Mouse (Mus musculus) ES-E14 (cell line): ENCODE data around the gene Krt16. TPM values are rescaled to one million over a fixed set of nuclear protein-coding genes. Genes with fewer than 3 reads are reported as not detected.

Experiments used
- DNase-seq: peaks from one replicate; pipeline ENCODE4 v3.0.0-alpha.2; 2013; ENCODE audit warnings: low read depth, low spot score
- H3K27ac ChIP-seq: 2 replicates; pipeline ENCODE4 v1.5.1; 2012; ENCODE audit warnings: low read depth, mild to moderate bottlenecking, low read length, moderate library complexity, mixed read lengths; ENCODE audit not compliant: poor library complexity, insufficient read depth, severe bottlenecking
- H3K36me3 ChIP-seq: 2 replicates; pipeline ENCODE4 v1.6.1; 2012; ENCODE audit warnings: mild to moderate bottlenecking, low read length, moderate library complexity, mixed read lengths; ENCODE audit not compliant: control insufficient read depth, poor library complexity, insufficient read depth, severe bottlenecking
- H3K4me1 ChIP-seq, 2 experiments: fragments of 150-350 bp in 1 of 2; sonication (generic) in 1 of 2; 2 replicates each; pipeline ENCODE4 v1.6.1; 2012; ENCODE audit warnings: low read length in 2 of 2, mild to moderate bottlenecking in 1 of 2, mixed read lengths in 1 of 2; ENCODE audit not compliant: control insufficient read depth in 2 of 2, insufficient read depth in 2 of 2, poor library complexity in 1 of 2
- H3K4me3 ChIP-seq, 2 experiments: fragments of 150-350 bp in 1 of 2; sonication (generic) in 1 of 2; 2 replicates each; pipeline ENCODE4 v1.5.1; 2012; ENCODE audit warnings: low read length in 2 of 2, low read depth in 1 of 2, mild to moderate bottlenecking in 1 of 2, mixed read lengths in 1 of 2; ENCODE audit not compliant: insufficient read depth in 1 of 2, poor library complexity in 1 of 2, severe bottlenecking in 1 of 2
- H3K9ac ChIP-seq: 2 replicates; pipeline ENCODE4 v1.6.1; 2012; ENCODE audit warnings: low read depth, mild to moderate bottlenecking, low read length, mixed read lengths; ENCODE audit not compliant: poor library complexity, insufficient read depth, severe bottlenecking
- H3K9me3 ChIP-seq: fragments of 150-350 bp; sonication (generic); 2 replicates; pipeline ENCODE4 v1.6.1; 2012; ENCODE audit warnings: low read depth, mild to moderate bottlenecking, low read length; ENCODE audit not compliant: control insufficient read depth, insufficient read depth
- CHD2 ChIP-seq: IDR thresholded peaks from 2 replicates; pipeline ENCODE4 v1.6.1; 2014; ENCODE audit warnings: mild to moderate bottlenecking, low read depth, low read length, inconsistent platforms
- HCFC1 ChIP-seq: IDR thresholded peaks from 2 replicates; pipeline ENCODE4 v1.6.1; 2012; ENCODE audit warnings: low read length, inconsistent platforms, borderline replicate concordance; ENCODE audit not compliant: insufficient read depth
- MAFK ChIP-seq: IDR thresholded peaks from 2 replicates; pipeline ENCODE4 v1.6.1; 2014; ENCODE audit warnings: mild to moderate bottlenecking, low read depth, low read length, inconsistent platforms; ENCODE audit not compliant: insufficient read depth
- ZC3H11A ChIP-seq: IDR thresholded peaks from 2 replicates; pipeline ENCODE4 v1.6.1; 2012; ENCODE audit warnings: low read depth, mild to moderate bottlenecking, inconsistent platforms, low read length, borderline replicate concordance
- ZNF384 ChIP-seq: IDR thresholded peaks from 2 replicates; pipeline ENCODE4 v1.6.1; 2012; ENCODE audit warnings: low read depth, low read length, inconsistent platforms
- in situ Hi-C, 2 experiments: fragments of 600-800 bp; cut with MboI; formaldehyde crosslinking; loops; one replicate each; pipeline ENCODE4 v1.15.1; 2025; ENCODE audit warnings: low sequenced_read_pairs in 2 of 2, inconsistent platforms in 1 of 2; ENCODE audit not compliant: unreplicated experiment in 2 of 2
- total RNA-seq: library from RNA; depleted of rRNA; stranded (reverse); fragments of 300-350 nt; gene quantifications from 2 replicates; pipeline ENCODE4 v1.2.3, GENCODE M21; 2012; rRNA removed

The Krt16 gene
- total RNA-seq, 1 experiment = 0.31 TPM

DNA sequence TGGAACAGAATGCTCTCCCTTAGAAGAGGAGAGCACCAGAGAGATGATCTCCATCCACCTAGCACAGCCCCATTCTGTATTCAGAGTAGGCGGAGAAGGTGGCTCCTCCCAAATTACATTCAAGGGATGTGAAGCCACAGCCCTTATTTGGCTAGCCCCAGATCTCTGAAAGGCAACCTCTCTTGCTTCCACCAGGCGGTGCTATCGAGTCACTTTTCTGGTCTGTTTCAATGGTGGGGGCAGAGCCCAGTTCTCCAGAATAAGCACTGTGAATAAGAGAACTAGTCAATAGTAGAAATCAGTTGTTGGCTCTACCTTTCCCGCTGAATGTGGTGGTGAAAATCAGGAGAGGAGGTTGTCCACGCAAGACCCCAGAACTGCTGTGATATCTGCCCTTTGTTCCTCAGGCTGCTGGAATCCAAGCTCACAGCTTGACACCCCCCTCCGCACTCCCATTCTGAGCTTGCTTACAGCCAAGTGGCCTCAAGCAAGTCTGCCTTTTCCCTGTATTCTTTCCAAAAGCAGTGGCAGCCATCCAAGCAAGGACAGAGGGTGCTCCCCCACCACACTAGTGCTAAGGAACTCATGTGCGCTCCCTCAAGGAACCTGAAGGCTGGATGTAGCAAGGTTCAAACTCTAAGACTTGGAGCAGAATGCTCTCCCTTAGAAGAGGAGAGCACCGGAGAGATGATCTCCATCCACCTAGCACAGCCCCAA lies 48.4 kb downstream of the Krt16 start:
- TF ChIP-seq CHD2 = no peak
- peak; percentile 53; the same call in 1 of the 2 replicates for TF ChIP-seq ZC3H11A
- TF ChIP-seq MAFK = no peak
- TF ChIP-seq ZNF384 = no peak
- peak; percentile 80 for DNase-seq
- H3K36me3 ChIP-seq = no peaks in the 10 kb centered on the region
- no peak overlapping the region for H3K4me3 ChIP-seq
- H3K4me1 ChIP-seq = peaks cover 5 to 28% of the 10 kb centered on the region in 2 experiments; a peak in 3 of 4 replicates
- in situ Hi-C loops = loop anchor here in 1 of 2 experiments (10.0 kb wide), 1 partner anchor 95 kb away; no protein-coding TSS in a partner anchor
- no peaks in the 10 kb centered on the region for H3K9me3 ChIP-seq
- no peak overlapping the region for H3K27ac ChIP-seq
- H3K9ac ChIP-seq = no peak overlapping the region

GRCm38 (mm10) chr11:100198666-100199065 lies 50.0 kb downstream of the Krt16 start:
- H3K4me1 ChIP-seq = peaks cover 5 to 28% of the 10 kb centered on the region in 2 experiments; a peak in 3 of 4 replicates
- no peaks in the 10 kb centered on the region for H3K36me3 ChIP-seq
- no peak for TF ChIP-seq ZNF384
- TF ChIP-seq MAFK = peak; percentile 98
- TF ChIP-seq CHD2 = no peak
- no peak for TF ChIP-seq HCFC1
- no peak for TF ChIP-seq ZC3H11A
- no peaks in the 10 kb centered on the region for H3K9me3 ChIP-seq
- H3K27ac ChIP-seq = no peak overlapping the region
- no peak overlapping the region; the same call in 1 of the 2 replicates for H3K9ac ChIP-seq
- DNase-seq = peak; percentile 45
- in situ Hi-C loops = loop anchor here in 1 of 2 experiments (5.0 kb wide), 1 partner anchor 94 kb away; no protein-coding TSS in a partner anchor
- H3K4me3 ChIP-seq = no peak overlapping the region

Other genes with a start within 250 kb of the Krt16 start
- gene Krt33a, start 232.7 kb downstream of the Krt16 start, total RNA-seq = not detected in 2 replicates
- not detected in 2 replicates for gene Krt33b, start 219.0 kb downstream of the Krt16 start, total RNA-seq
- gene Krt34, start 207.3 kb downstream of the Krt16 start, total RNA-seq = not detected in 2 replicates
- gene Krt31, start 198.4 kb downstream of the Krt16 start, total RNA-seq = not detected in 2 replicates
- gene Krt32, start 160.7 kb downstream of the Krt16 start, total RNA-seq = not detected in 2 replicates
- not detected in 2 replicates for gene Krt35, start 152.7 kb downstream of the Krt16 start, total RNA-seq
- gene Krt36, start 143.3 kb downstream of the Krt16 start, total RNA-seq = 0.13 and 0.16 TPM in 2 replicates
- gene Krt13, start 127.3 kb downstream of the Krt16 start, total RNA-seq = 0.71 and 1.1 TPM in 2 replicates
- 0.16 and 0.36 TPM in 2 replicates for gene Krt15, start 113.0 kb downstream of the Krt16 start, total RNA-seq
- 53.4 and 79.9 TPM in 2 replicates for gene Krt19, start 100.2 kb downstream of the Krt16 start, total RNA-seq
- gene Krt9, start 55.7 kb downstream of the Krt16 start, total RNA-seq = 0.09 and 0.11 TPM in 2 replicates
- gene Krt14, start 41.4 kb downstream of the Krt16 start, total RNA-seq = 2.1 and 2.3 TPM in 2 replicates
- gene Krt17, start 12.1 kb upstream of the Krt16 start, total RNA-seq = 3.2 and 8.5 TPM in 2 replicates
- 21.7 and 42.5 TPM in 2 replicates for gene Krt42, start 21.0 kb upstream of the Krt16 start, total RNA-seq
- 322 and 326 TPM in 2 replicates for gene Eif1, start 71.0 kb upstream of the Krt16 start, total RNA-seq
- 1.6 and 2.9 TPM in 2 replicates for gene Gast, start 85.5 kb upstream of the Krt16 start, total RNA-seq
- gene Hap1, start 107.2 kb upstream of the Krt16 start, total RNA-seq = 21.4 and 34.2 TPM in 2 replicates
- 97.6 and 101 TPM in 2 replicates for gene Jup, start 148.9 kb upstream of the Krt16 start, total RNA-seq
- 39.0 and 44.3 TPM in 2 replicates for gene P3h4, start 165.9 kb upstream of the Krt16 start, total RNA-seq
- gene Fkbp10, start 166.8 kb upstream of the Krt16 start, total RNA-seq = 73.3 and 102 TPM in 2 replicates
- gene Nt5c3b, start 192.9 kb upstream of the Krt16 start, total RNA-seq = 27.1 and 27.4 TPM in 2 replicates
- gene Klhl10, start 193.0 kb upstream of the Krt16 start, total RNA-seq = 1.7 and 2.9 TPM in 2 replicates
- 43.3 and 49.5 TPM in 2 replicates for gene Klhl11, start 223.8 kb upstream of the Krt16 start, total RNA-seq